Mouse (Mus musculus): Measurements from ENCODE around the gene Slco1b2.
"Not testable (repeated sequence)": the region's sequence is repeated elsewhere in the genome, so short reads cannot be mapped to it uniquely, and the experiment has no call there.

The Slco1b2 gene

DNA sequence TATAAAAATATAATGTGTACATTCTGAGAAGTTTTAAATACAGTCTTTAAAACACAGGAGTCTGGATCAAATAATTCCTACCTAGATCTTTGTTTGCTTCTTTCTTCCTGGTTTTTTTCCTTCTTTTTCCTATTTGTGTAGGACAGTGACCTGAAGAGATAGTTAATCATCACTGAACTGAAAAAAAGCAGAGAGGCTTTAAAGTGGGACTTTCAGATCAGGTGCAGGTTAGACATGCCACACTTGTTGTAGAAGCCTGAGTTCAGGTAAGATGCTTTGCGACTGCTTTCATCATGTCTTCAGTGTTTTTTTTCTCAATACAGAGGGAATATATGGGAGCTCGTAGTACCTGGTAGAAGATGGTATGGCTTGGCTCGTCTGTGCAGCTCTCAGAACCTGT lies at the start of gene Slco1b2:
Gene Slco1b2 (plus strand): TSS at position 228 of the 400 bp plus-strand sequence.
- no peaks in the 10 kb centered on the region for H3K27me3 ChIP-seq (ENCODE audit: insufficient read depth, low read length)
- no peaks in the 10 kb centered on the region for H3K36me3 ChIP-seq (ENCODE audit: insufficient read depth, low read length)
- H3K9me3 ChIP-seq (ENCODE audit: low read length): no peaks in the 10 kb centered on the region
- no peak for TF ChIP-seq NANOG (IDR thresholded peaks at IDR 0.05; ENCODE audit: borderline replicate concordance, low read length)
- TF ChIP-seq POU5F1 (IDR thresholded peaks at IDR 0.05; ENCODE audit: borderline replicate concordance, low read length): no peak
- no peak for TF ChIP-seq CTCF (conservative IDR thresholded peaks at IDR 0.05; ENCODE audit: low read length)
- no peaks in the 10 kb centered on the region for H3K4me1 ChIP-seq (replicated peaks; ENCODE audit: low read depth, low read length)
- no peak within 1 kb of the TSS for H3K4me3 ChIP-seq (replicated peaks; ENCODE audit: low read length)

- peaks cover 20% of the 10 kb centered on the region for H3K36me3 ChIP-seq (ENCODE audit: insufficient read depth, low read length)
- H3K9me3 ChIP-seq (ENCODE audit: low read length): peaks cover 34% of the 10 kb centered on the region
- H3K4me3 ChIP-seq (replicated peaks; ENCODE audit: low read length): no peak overlapping the region
- H3K27me3 ChIP-seq (ENCODE audit: insufficient read depth, low read length): no peaks in the 10 kb centered on the region
- no peak for TF ChIP-seq POU5F1 (IDR thresholded peaks at IDR 0.05; ENCODE audit: borderline replicate concordance, low read length)
- no peak for TF ChIP-seq CTCF (conservative IDR thresholded peaks at IDR 0.05; ENCODE audit: low read length)
- TF ChIP-seq NANOG (IDR thresholded peaks at IDR 0.05; ENCODE audit: borderline replicate concordance, low read length): no peak
- no peaks in the 10 kb centered on the region for H3K4me1 ChIP-seq (replicated peaks; ENCODE audit: low read depth, low read length)
Measured at GRCm38 (mm10) chr6:141584791-141585403, 44.4 kb upstream of the Slco1b2 start.

- TF ChIP-seq NANOG (IDR thresholded peaks at IDR 0.05; ENCODE audit: borderline replicate concordance, low read length) (no peak), POU5F1 (IDR thresholded peaks at IDR 0.05; ENCODE audit: borderline replicate concordance, low read length) (no peak), CTCF (conservative IDR thresholded peaks at IDR 0.05; ENCODE audit: low read length) (no peak)
- Histone ChIP-seq H3K9me3 (ENCODE audit: low read length) (peaks cover 54% of the 10 kb centered on the region), H3K27me3 (ENCODE audit: insufficient read depth, low read length) (no peaks in the 10 kb centered on the region), H3K4me3 (replicated peaks; ENCODE audit: low read length) (no peak overlapping the region), H3K4me1 (replicated peaks; ENCODE audit: low read depth, low read length) (peaks cover 14% of the 10 kb centered on the region), H3K36me3 (ENCODE audit: insufficient read depth, low read length) (peaks cover 15% of the 10 kb centered on the region)
Measured at GRCm38 (mm10) chr6:141590002-141590401, 39.3 kb upstream of the Slco1b2 start.

GRCm38 (mm10) chr6:141590598-141591200 lies 38.6 kb upstream of the Slco1b2 start:
- not testable (repeated sequence) for H3K27me3 ChIP-seq (ENCODE audit: insufficient read depth, low read length); H3K36me3 ChIP-seq (ENCODE audit: insufficient read depth, low read length); H3K4me3 ChIP-seq (replicated peaks; ENCODE audit: low read length)
- Histone ChIP-seq H3K4me1 (replicated peaks; ENCODE audit: low read depth, low read length) (peaks cover 14% of the 10 kb centered on the region), H3K9me3 (ENCODE audit: low read length) (peaks cover 55% of the 10 kb centered on the region)

GRCm38 (mm10) chr6:141596081-141596480 lies 33.2 kb upstream of the Slco1b2 start:
- TF ChIP-seq POU5F1 (IDR thresholded peaks at IDR 0.05; ENCODE audit: borderline replicate concordance, low read length) (no peak), NANOG (IDR thresholded peaks at IDR 0.05; ENCODE audit: borderline replicate concordance, low read length) (no peak), CTCF (conservative IDR thresholded peaks at IDR 0.05; ENCODE audit: low read length) (no peak)
- peaks cover 12% of the 10 kb centered on the region; the same call in 1 of the 2 replicates for H3K36me3 ChIP-seq (ENCODE audit: insufficient read depth, low read length)
- peaks cover 9% of the 10 kb centered on the region for H3K4me1 ChIP-seq (replicated peaks; ENCODE audit: low read depth, low read length)
- no peaks in the 10 kb centered on the region for H3K27me3 ChIP-seq (ENCODE audit: insufficient read depth, low read length)
- H3K4me3 ChIP-seq (replicated peaks; ENCODE audit: low read length): no peak overlapping the region
- peaks cover 60% of the 10 kb centered on the region for H3K9me3 ChIP-seq (ENCODE audit: low read length)

DNA sequence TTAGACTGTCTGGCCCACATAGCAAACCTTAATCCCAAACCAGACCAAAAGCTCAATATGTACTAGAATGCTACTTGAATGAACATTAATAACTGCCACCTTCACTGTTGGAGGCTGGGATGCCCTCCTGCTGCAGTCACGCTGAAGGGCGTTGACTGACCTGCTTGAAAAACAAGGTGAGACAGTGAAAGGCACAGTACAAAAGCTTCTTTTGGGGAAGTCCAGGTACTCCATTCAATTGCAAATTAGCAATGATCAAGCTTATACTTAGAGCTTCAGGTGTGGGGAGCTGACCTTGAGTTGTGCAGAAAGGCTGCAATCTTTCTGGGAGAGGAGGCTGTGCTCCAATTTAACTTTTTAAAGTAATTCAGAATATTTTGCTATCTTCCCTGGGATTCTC lies 32.3 kb upstream of the Slco1b2 start:
- Histone ChIP-seq H3K4me1 (replicated peaks; ENCODE audit: low read depth, low read length) (peaks cover 11% of the 10 kb centered on the region), H3K36me3 (ENCODE audit: insufficient read depth, low read length) (peaks cover 15% of the 10 kb centered on the region), H3K9me3 (ENCODE audit: low read length) (peaks cover 64% of the 10 kb centered on the region), H3K4me3 (replicated peaks; ENCODE audit: low read length) (no peak overlapping the region), H3K27me3 (ENCODE audit: insufficient read depth, low read length) (no peaks in the 10 kb centered on the region)
- TF ChIP-seq POU5F1 (IDR thresholded peaks at IDR 0.05; ENCODE audit: borderline replicate concordance, low read length) (peak; percentile 47; the same call in 1 of the 2 replicates), NANOG (IDR thresholded peaks at IDR 0.05; ENCODE audit: borderline replicate concordance, low read length) (peak; percentile 80; the same call in 1 of the 2 replicates), CTCF (conservative IDR thresholded peaks at IDR 0.05; ENCODE audit: low read length) (no peak)

DNA sequence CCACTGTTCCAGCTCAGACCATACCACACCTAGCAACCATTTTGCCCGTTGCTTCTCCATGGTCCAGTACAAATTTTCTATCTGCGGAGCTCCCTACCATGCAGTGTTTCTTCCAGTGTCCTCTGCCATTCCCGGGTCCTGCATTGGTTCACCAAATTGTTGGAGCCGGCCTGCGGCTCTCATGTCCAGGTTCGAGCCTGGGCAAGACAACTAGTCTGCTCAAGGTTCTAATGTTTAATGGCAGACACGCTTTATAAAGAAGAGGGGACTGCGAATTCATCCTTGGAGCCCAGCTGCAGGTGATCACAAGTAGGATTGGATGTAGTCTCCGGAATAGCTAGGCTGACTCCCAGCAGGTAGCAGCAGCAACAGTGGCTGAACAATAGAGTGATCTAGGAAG lies 28.4 kb upstream of the Slco1b2 start:
- Histone ChIP-seq H3K4me1 (replicated peaks; ENCODE audit: low read depth, low read length) (peaks cover 12% of the 10 kb centered on the region), H3K36me3 (ENCODE audit: insufficient read depth, low read length) (peaks cover 16% of the 10 kb centered on the region), H3K9me3 (ENCODE audit: low read length) (peaks cover 31% of the 10 kb centered on the region), H3K4me3 (replicated peaks; ENCODE audit: low read length) (peak overlapping the region; percentile 80), H3K27me3 (ENCODE audit: insufficient read depth, low read length) (no peaks in the 10 kb centered on the region)
- TF ChIP-seq POU5F1 (IDR thresholded peaks at IDR 0.05; ENCODE audit: borderline replicate concordance, low read length) (no peak), NANOG (IDR thresholded peaks at IDR 0.05; ENCODE audit: borderline replicate concordance, low read length) (peak; percentile 47; the same call in 1 of the 2 replicates)

DNA sequence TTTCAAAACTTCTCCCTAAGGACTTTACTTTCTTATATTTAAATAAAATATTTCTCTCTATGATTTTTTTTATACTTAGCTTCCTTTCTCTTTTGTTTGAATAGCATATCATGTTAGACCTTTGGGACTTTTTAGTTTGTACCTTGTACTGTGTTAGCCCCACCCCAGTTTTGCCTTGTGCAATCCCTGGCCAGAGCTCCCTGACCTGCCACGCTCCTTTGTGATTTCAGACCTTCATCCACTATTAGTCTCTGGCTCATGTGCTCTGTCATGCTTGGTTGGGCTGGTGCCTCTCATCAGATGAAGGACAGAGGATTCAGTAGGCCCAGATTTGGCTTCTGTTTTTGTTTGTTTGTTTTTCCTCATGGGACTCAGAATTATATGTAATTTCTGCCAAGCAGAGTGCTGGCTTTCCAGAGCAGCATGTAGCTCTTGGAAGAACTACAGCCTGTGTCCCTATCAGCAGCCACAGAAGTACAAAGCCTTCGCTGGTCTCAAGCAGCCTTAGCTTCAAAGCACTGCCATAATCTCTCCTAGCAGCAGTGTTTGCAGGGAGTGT lies 18.5 kb upstream of the Slco1b2 start:
- H3K36me3 ChIP-seq (ENCODE audit: insufficient read depth, low read length): no peaks in the 10 kb centered on the region

More for the DNA sequence above, 18.5 kb upstream of the Slco1b2 start:
- Histone ChIP-seq H3K27me3 (ENCODE audit: insufficient read depth, low read length) (no peaks in the 10 kb centered on the region), H3K9me3 (ENCODE audit: low read length) (no peaks in the 10 kb centered on the region), H3K4me1 (replicated peaks; ENCODE audit: low read depth, low read length) (no peaks in the 10 kb centered on the region; the same call in 1 of the 2 replicates), H3K4me3 (replicated peaks; ENCODE audit: low read length) (no peak overlapping the region)
- no peak for TF ChIP-seq CTCF (conservative IDR thresholded peaks at IDR 0.05; ENCODE audit: low read length)
- TF ChIP-seq NANOG (IDR thresholded peaks at IDR 0.05; ENCODE audit: borderline replicate concordance, low read length): no peak
- TF ChIP-seq POU5F1 (IDR thresholded peaks at IDR 0.05; ENCODE audit: borderline replicate concordance, low read length): no peak

Measured in E14TG2a.4 (cell line).